Mouse (Mus musculus): ENCODE results near the gene Vmn1r6. TPM values are rescaled to one million over a fixed set of nuclear protein-coding genes. Genes with fewer than 3 reads are reported as not detected.

The Vmn1r6 gene
- total RNA-seq (2023): not detected

DNA sequence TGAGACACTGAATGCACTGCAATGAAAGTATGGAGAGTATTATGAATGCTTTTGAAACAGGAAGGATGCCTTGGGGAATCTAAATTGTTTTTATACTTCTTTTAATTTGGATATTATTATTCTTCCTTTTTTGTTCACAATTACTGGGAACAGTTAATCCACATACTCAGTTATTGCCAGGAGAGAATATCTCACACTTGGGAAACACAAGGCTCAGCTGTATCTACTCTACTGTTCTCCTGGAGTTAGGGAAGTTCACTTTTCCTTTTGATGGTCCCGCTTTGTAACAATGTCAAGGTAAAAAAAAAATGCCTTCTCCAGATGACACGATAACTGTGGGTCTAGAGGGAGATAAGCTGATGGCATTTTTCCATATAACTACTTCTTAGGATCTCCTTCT lies at the start of gene Vmn1r6:
Gene Vmn1r6 (plus strand): TSS at position 301 of the 400 bp plus-strand sequence.

DNA sequence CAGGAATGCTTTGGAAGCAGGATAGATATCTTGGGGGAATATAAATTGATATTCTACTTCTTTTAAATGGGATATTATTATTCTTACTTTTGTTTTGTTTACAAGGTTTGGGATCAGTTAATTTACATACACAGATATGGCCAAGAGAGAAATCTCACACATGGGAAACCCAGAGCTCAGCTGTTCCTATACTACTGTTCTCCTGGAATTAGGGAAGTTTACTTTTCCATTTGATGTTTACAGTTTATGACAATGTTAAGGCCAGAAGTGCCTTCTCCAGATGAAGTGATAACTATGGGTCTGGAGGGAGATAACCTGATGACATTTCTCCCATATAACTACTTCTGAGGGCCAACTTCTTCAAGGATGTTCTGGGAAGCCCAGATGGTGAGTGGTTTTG lies 27.1 kb upstream of the Vmn1r6 start, which contains the start of gene Vmn1r5:
Gene Vmn1r5 (plus strand): TSS at position 301 of the 400 bp plus-strand sequence.

DNA sequence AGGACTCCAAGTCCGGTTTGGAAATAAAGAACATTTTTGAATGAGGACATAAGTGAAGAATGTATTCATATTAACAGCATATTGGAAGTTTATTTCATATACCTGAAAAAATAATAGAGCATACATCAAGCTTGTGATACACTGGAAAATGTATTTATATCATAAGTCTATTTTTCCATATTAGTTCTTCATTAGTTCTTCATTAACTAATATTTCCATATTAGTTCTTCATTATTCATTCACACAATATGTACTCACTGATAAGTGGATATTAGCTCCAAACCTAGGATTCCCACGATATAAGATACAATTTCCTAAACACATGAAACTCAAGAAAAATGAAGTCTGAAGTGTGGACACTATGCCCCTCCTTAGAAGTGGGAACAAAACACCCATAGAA lies 28.2 kb downstream of the Vmn1r6 start, which contains the start of gene Vmn1r7:
Gene Vmn1r7 (minus strand): TSS at position 101 of the 400 bp plus-strand sequence.

DNA sequence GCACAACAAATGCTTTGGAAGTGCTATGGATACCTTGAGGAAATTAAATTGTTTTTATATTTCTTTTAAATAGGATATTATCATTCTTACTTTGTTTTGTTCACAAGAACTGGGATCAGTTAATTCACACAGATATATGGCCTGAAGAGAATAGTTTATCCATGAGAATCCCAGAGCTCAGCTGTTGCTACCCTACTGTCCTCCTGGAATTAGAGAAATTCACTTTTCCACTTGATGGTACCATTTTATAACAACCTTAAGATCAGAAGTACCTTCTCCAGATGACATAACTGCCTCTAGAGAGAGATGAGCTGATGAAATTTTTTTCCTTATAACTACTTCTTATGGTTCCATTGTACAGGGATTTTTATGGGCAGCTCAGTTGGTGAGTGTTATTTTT lies 34.9 kb downstream of the Vmn1r6 start, which contains the start of gene Vmn1r8:
Gene Vmn1r8 (plus strand): TSS at position 301 of the 400 bp plus-strand sequence.

Other genes starting within 250 kb of the Vmn1r6 start
- gene Kbtbd2, start 199.4 kb upstream of the Vmn1r6 start, total RNA-seq (2023): 10 to 100 TPM; 30.0 to 37.5 TPM
- gene Fkbp9, start 165.2 kb upstream of the Vmn1r6 start, total RNA-seq (2023): 1 to 10 TPM in 1 of 2 experiments, under 1 TPM in 1; 0.78 to 1.4 TPM
- gene Nt5c3, start 73.3 kb upstream of the Vmn1r6 start, total RNA-seq (2023): 10 to 100 TPM; 33.8 to 39.9 TPM
- gene Vmn1r4, start 73.2 kb upstream of the Vmn1r6 start, total RNA-seq (2023): under 1 TPM in 1 of 2 experiments, not detected in 1; 0.24 TPM
- not detected for gene Vmn1r5, start 27.0 kb upstream of the Vmn1r6 start, total RNA-seq (2023)
- gene Vmn1r7, start 28.1 kb downstream of the Vmn1r6 start, total RNA-seq (2023): not detected
- not detected for gene Vmn1r8, start 35.0 kb downstream of the Vmn1r6 start, total RNA-seq (2023)
- not detected for gene Vmn1r9, start 69.5 kb downstream of the Vmn1r6 start, total RNA-seq (2023)
- not detected for gene Vmn1r10, start 112.2 kb downstream of the Vmn1r6 start, total RNA-seq (2023)
- gene Vmn1r11, start 136.2 kb downstream of the Vmn1r6 start, total RNA-seq (2023): not detected
- gene Vmn1r12, start 159.7 kb downstream of the Vmn1r6 start, total RNA-seq (2023): under 1 TPM; 0.09 to 0.20 TPM
- gene Vmn1r13, start 206.0 kb downstream of the Vmn1r6 start, total RNA-seq (2023): not detected
- gene Vmn1r14, start 234.4 kb downstream of the Vmn1r6 start, total RNA-seq (2023): not detected